Mouse (Mus musculus): ENCODE data around the gene B2m.
"Not testable (repeated sequence)": the region's sequence is repeated elsewhere in the genome, so short reads cannot be mapped to it uniquely, and the experiment has no call there.

The B2m gene

DNA sequence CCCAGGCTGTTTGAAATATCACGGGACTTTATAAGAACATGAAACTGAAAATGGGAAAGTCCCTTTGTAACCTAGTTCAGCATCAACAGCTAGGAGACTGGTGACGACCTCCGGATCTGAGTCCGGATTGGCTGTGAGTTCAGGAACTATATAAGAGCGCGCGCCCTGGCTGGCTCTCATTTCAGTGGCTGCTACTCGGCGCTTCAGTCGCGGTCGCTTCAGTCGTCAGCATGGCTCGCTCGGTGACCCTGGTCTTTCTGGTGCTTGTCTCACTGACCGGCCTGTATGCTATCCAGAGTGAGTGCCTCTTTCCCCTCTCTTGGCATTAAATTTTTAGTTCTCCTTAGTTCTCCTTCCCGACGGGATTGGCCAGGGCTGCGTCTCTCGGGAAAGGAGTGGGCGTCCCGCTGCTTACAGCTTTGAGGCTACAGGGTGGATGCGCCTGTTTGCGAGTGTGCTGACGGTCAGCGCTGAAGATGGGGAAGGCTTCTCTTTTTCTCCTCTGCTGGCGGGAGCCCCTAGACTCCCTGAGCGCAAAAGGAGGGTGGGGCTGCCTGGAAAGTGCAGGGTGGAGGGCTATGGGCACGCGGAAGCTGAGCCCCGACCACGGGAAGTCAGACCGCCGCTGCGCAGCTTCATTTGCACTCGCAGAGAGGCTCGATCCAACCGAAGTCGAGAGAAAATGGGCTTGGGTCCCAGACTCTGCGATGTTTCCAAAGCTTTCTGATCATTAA is at the start of gene B2m:
Gene B2m, plus strand, starts transcription at position 179 of the 734 bp plus-strand sequence.
- DNase-seq (ENCODE audit: low spot score in 2 of 2), result peak; percentile 88 to 90

- DNase-seq (ENCODE audit: low spot score in 2 of 2), result not testable (repeated sequence)
These were observed 49.8 kb upstream of the B2m start for GRCm38 (mm10) chr2:122097686-122098085.

GRCm38 (mm10) chr2:122102070-122102469 is 45.4 kb upstream of the B2m start:
- no peak for DNase-seq (ENCODE audit: low spot score in 2 of 2)

- DNase-seq (ENCODE audit: low spot score in 2 of 2), result no peak
These were observed 39.4 kb upstream of the B2m start for GRCm38 (mm10) chr2:122108101-122108500.

DNA sequence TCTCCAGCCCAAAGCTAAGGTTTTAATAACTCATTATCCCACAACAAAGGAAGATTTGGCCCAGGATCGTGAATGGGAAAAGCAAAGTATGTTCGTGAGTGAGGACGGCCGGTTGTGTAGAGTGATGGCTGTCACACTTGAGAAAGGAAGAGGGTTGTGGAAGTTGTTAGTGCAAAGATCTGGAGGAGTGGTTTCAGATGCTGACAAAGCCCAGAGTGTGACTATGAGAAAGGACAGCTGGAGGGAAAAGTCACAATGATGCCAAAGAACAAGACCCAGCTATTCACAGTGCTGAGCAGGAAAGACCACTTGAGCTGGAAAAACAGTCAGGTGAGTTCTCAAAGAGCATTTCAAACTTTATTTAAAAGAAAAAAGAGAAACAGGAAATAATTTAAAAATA is 37.8 kb upstream of the B2m start:
- DNase-seq (ENCODE audit: low spot score in 2 of 2), result no peak

DNA sequence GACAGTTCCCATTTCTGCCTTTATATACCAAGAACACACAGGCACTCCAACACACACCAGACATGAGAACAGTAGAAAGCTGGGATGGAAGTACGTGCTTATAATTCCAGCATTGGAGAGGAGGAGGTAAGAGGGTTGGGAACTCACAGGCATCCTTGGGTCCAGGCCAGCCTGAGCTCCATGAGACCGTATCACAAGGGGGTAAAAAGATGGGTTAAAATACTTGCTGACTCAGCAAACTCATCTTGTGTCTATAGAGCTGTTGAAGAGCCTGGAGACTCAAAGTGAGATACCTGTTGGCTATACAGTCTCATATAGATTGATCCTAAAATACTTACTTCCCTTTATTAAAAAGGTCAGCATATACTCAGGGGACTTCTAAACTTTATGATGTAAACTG is 30.6 kb upstream of the B2m start:
- DNase-seq (ENCODE audit: low spot score in 2 of 2), result no peak

GRCm38 (mm10) chr2:122117961-122118958 is 29.2 kb upstream of the B2m start, which contains the start of gene Spg11:
TSS of gene Spg11 (minus strand) at chr2:122118386.
- peak; percentile 97 to 98 for DNase-seq (ENCODE audit: low spot score in 2 of 2)

GRCm38 (mm10) chr2:122125680-122126572 is 21.6 kb upstream of the B2m start:
- DNase-seq (ENCODE audit: low spot score in 2 of 2), result no peak

DNA sequence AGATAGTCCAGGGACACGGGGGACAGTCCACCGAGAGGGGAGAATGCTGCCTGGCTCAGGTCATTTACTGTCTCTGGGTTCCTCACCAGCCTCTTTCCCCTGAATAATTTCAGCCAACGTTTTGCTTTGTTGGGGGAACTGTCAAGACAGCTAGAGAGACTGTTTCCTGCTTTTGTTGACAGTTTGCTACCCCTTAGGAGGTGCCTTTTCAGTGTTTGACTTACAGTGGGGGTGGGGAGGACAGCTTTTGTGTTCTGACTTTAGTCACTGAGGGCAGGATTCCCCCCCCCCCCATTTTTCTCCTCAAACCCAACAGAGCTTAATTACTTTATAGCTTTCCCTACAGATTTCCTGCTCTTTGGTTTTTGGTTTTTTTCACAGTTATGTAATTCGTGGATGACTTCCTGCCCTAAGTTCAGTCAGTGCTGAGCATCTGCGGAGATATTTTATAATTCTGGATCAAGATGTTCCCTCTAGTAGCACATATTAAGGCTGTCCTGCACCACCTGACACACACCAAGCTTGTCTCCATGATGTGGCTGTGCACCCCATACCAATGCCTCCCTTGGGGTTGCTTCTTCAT is 20.6 kb upstream of the B2m start:
- DNase-seq (ENCODE audit: low spot score in 2 of 2), result no peak

DNA sequence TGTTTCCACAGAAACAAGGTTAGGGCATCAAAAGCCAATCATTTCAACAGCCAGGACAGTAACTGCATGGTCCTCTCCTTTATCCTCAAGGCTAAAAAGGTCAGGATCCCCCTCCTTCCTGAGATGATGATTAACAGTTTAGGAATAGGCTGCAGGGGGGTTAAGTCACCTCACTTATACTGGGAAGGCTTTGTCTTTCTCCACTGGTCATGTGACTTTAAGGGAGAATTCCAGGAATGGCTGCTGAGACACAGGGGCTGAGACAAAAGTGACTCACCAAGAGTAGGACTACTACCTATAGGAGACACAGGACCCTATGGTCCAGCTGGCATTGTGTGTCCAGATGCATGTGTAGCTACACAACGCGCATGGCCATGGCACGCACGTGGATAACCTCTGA is 19.9 kb upstream of the B2m start:
- no peak for DNase-seq (ENCODE audit: low spot score in 2 of 2)

GRCm38 (mm10) chr2:122132078-122132477 is 15.4 kb upstream of the B2m start:
- DNase-seq (ENCODE audit: low spot score in 2 of 2), result no peak

GRCm38 (mm10) chr2:122132618-122133017 is 14.9 kb upstream of the B2m start:
- no peak for DNase-seq (ENCODE audit: low spot score in 2 of 2)

- DNase-seq (ENCODE audit: low spot score in 2 of 2), result no peak
These were observed 9.5 kb upstream of the B2m start for GRCm38 (mm10) chr2:122137839-122138465.

DNA sequence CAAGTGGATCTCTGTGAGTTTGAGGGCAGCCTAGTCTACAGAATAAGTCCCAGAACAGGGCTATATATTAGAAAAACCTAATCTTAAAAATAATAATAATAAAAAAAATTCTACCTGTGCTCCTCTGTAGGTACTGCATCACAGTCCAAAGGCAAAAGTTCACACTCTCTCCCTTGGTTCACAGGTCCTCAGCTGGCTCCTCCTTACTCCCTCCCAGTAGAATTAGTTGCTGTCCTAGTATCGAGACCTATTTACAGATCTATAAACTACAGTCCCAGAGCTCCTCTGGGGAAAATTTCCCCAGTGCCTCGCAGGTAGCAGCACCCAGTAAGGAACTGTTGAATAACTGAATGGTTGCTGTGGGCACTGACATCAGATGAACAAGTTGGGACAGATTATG is 6.7 kb upstream of the B2m start:
- no peak for DNase-seq (ENCODE audit: low spot score in 2 of 2)

DNA sequence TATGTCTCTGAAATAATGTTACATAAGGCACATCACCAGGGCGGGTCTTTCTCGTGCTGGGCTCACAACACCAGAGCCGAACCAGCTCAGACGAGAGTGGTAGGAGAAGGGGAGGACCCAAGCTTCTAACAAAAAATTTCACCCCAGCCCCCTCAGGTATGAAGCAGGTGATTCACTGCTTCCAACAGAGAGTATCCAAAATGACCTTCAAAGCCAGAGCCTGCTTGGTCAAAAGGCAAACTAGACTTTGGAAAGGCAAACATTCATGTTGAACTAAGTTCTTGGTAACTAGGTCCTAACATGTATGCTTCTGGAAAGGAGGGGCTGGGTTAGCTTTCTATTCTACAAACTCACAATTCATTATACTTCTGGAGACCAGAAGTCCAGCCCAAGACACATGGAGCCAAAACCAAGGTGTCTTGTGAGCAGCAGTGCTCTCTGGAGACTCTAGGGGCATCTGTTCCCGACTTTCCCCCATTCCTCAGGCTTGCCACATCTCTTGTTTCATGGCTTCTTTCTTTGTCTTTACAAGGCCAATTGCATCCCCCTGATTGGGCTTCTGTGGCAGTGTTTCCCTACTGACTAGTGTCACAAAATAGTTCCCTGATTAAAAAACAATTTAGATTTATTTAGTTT is 6.0 kb upstream of the B2m start:
- DNase-seq (ENCODE audit: low spot score in 2 of 2), result no peak

DNA sequence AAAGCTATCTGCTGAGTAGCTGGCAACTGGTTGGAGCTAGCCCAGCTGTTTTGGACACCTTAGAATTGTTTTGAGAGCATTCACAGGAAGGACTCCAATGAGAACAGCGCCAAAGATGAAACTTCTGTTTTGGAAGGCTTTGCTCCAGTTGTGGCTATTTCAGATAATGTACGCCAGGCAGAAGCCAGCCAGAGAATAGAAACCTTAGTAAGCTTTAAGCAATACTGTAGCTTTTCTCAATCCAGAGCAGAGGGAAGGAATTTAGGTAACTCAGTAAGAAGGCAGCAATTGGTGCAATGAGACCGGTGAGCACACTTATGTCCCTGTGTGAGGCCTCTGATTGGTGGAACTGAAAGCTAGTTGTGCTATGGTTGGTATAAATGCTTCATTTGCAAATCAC is 4.4 kb upstream of the B2m start:
- DNase-seq (ENCODE audit: low spot score in 2 of 2), result no peak

DNA sequence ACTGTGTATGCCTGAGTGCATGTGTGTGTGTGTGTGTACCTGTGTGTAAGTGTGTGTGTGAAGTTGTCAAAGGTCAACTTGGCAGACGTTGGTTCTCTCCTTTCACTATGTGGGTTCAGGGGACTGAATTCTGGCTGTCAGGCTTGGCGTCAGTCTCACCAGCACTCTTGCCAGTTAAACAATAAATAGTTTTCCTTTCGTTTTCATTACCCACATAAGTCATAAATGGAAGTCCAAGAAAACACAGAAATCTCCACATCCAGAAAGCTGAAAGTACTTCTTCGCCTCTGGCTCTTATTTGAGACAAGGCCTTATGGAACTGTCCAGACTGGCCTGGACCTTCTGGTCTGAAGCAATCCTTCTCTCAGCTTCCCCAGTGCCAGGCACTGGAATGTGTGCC is 1.7 kb upstream of the B2m start:
- DNase-seq (ENCODE audit: low spot score in 2 of 2), result no peak

- no peak for DNase-seq (ENCODE audit: low spot score in 2 of 2)
These were observed 799 bp upstream of the B2m start for GRCm38 (mm10) chr2:122146687-122147086.

- DNase-seq (ENCODE audit: low spot score in 2 of 2), result no peak
These were observed 894 bp downstream of the B2m start for GRCm38 (mm10) chr2:122148242-122148917.

GRCm38 (mm10) chr2:122149316-122149715 is 1.8 kb downstream of the B2m start:
- DNase-seq (ENCODE audit: low spot score in 2 of 2), result no peak

Data from right cerebral cortex, postnatal 36 days (tissue).